Mouse (Mus musculus) retina, adult 2 months (tissue): ENCODE measurements around the gene Prex1.

Experiments
- DNase-seq: peaks from one replicate; pipeline ENCODE4 v3.0.0-alpha.2; 2012; ENCODE audit warnings: low read depth, low spot score

Gene Prex1

GRCm38 (mm10) chr2:166661971-166662370, 51.7 kb downstream of the Prex1 start:
- DNase-seq: no peak

GRCm38 (mm10) chr2:166661498-166661897, 52.1 kb downstream of the Prex1 start:
- no peak for DNase-seq

DNA sequence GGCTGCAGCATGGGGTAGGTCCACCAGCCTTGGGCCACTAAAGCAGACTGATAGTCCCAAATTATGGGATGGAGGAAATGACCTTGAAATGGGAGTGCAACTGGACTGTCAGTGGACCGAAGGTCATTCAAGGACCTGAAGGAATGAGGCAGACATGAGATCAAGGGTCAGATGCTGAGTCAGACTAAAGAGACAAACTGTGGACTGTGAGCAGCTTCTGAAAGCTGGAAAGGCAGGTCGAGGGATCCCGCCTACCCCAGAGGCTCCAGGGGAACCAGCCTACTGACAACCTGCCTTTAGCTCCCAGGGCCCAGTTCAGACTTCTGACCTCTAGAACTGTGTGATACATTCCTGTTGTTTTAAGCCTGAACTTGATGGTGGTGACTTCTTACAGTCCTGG, 55.3 kb downstream of the Prex1 start:
- no peak for DNase-seq

- no peak for DNase-seq
Measured at GRCm38 (mm10) chr2:166657451-166658011, 56.1 kb downstream of the Prex1 start.

DNA sequence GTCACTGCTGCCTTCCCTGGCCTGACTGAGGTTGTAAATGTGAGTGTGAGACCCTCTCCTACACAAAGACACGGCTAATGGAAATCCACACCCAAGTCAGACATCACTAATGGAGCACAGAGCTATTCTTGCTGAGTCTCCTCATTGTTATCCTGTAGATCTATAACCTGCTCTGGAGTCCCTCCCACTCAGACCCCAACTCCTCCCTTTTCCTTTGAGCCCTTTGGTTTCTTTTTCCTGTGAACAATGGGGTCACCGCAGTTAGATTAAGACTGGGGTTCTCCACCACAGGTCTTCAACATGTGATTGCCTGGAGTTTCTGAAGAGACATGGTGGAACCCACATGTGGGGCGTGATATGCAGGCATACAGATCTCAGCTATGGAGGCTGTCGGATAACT, 57.0 kb downstream of the Prex1 start:
- DNase-seq: no peak

DNA sequence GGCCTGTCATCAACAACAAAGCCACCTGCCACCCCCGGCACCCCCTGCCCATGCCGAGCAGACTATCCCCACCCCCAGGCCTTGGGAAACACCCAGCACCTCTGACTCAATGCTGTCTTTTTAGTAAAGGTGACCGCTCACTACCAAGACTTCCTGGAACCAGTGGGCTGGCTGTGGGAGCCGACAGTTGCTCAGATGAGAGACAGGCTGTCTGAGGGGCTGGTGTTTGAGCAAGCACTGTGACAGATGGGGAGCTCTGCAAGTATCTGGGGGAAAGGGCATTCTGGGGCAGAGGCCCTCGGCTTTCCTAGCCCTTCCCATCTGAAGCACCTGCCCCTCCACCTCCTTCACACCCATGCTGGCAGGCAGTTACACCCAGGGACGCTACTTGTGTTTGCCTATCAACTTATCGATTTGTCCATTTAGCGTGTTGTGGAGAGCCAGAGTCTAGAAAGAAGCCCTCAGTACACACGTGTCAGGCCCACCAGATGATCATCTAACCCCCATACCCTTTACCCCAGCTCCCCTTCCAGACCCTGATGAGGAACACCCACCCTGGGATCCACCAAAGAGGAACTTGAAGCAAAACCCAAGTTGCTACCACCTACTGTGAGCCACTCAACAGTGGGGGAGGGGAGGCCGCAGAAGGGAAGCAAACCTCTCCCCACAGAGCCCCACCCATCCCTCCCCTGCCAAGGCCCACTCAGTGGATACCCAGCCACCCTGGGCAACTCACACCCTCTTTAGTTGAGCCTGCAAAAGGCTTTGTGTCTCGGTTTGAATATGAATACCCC, 57.7 kb downstream of the Prex1 start:
- no peak for DNase-seq

- no peak for DNase-seq
Measured at GRCm38 (mm10) chr2:166655308-166655707, 58.3 kb downstream of the Prex1 start.

GRCm38 (mm10) chr2:166654875-166655274, 58.8 kb downstream of the Prex1 start:
- DNase-seq: no peak

DNA sequence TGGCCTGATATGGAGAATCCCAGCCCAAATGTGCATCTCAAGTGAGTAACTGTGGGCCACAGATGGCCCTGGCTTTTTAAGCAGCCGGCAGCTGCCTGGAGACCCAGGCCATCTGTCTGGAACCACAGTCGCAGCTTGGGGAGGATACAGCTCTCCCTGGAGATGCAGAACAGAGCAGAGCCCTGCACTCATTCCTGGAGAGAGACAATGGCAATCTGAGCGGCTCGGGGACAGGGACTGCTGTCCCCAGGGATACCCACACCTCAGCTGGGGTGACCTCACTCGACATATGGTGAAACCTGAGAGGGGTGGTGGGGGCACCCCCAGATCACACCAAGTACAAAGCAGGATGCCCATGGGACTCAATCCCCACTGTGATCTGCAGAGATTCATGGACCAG, 60.1 kb downstream of the Prex1 start:
- no peak for DNase-seq

- DNase-seq: no peak
Measured at GRCm38 (mm10) chr2:166652672-166653071, 61.0 kb downstream of the Prex1 start.

DNA sequence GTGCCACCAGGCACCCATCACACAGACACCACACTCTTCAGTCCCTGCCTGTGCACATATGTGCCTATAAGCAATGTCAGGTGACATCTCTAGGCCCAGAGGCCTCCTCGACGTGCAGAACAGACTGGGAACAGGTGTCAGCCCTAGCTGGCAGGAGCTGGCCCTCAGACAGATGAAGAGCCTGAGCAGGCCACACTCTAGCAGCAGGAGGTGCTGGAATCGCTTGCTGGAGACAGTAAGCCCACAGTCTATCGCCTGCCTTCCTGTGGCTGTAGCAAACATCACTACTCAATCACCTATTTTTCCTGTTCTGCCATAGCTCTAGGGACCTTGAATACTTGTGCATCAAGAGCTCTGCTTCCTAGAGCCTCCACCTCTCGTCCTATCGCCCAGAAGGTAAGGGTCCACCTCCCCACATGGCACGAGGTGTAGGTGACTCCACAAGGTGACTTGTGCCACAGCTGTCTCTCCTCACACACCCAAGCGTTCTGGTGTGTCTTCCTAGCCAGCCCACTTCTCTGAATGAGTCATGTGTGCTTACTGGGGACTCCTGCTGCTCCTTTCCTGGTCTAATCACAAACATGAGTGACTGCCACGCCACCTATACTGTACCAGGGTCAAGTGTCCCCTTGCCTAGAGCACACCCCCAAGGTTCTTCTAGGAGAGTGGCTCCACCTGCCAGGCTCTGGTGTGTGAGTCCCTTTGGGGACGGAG, 62.2 kb downstream of the Prex1 start:
- DNase-seq: no peak

- no peak for DNase-seq
Measured at GRCm38 (mm10) chr2:166650414-166650813, 63.2 kb downstream of the Prex1 start.

DNA sequence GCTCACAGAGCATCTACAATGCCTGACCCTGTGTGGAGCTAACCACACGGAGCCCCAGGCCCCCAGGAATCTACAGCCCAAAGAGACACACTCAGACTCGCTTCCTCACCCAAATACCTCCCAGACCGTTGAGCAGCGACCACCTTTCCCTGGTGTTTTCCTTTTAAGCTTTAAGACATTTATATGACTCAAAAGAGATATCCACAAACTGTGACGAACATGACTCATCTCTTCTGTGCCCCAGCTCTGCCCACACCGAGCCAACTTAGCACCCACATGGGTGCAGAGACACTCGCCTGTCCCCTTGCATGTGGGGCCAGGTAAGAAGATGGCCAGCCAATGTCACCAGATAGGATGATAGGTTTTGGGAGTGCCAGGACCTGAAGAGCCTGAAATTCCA, 66.4 kb downstream of the Prex1 start:
- no peak for DNase-seq

DNA sequence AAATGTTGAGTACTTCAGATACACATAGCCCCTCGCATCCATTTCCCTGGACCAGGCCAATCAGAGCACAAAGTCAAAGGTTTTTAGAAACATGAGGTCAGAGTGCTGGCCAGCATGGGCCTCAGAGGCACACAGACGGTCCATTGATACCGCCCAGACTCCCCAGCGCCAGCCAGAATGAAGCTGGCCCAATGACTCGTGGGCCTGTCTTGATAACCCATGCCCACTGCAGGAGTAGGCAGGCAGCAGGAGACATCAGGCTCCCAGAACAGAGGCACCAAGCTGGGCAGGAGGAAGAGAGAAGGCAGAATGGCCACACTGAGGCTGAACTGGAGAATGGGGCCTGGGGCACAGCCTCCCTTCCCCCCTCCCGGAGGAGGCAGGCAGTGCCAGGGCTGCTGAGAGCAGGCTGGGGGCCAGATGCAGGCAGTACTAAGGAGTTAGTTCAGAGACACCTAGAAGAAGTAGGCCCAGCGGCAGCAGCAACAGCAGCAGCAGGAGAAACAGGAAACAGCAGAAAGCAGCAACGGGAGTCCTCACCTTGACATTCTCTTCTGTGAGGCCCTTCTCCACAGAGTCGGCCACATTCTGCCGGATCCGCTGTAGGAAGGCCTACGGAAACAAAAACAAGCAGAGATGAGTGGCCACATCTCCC, 67.1 kb downstream of the Prex1 start:
- no peak for DNase-seq

- DNase-seq: no peak
Measured at GRCm38 (mm10) chr2:166644816-166645215, 68.8 kb downstream of the Prex1 start.

DNA sequence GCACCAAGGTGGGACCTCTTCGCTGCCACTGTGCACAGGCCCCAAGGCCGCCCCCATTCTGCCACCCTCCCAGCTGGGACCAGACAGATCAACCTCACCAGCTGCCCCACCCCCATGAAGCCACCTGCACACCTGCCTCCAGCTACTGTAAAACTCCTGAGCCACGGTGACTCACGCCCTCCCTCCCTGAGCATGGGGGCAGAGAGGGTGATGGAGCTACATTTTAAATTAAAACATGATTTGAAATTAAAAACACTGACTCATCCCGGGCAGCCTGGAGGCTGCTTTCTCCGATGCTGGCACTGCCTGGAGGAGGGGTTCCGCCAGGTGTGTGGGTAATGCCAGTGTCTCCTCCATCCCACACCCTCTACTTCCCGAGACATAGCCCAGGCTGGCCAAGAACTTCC, 71.0 kb downstream of the Prex1 start:
- DNase-seq: no peak

GRCm38 (mm10) chr2:166639750-166640149, 73.9 kb downstream of the Prex1 start:
- no peak for DNase-seq

- no peak for DNase-seq
Measured at GRCm38 (mm10) chr2:166638947-166639641, 74.5 kb downstream of the Prex1 start.

DNA sequence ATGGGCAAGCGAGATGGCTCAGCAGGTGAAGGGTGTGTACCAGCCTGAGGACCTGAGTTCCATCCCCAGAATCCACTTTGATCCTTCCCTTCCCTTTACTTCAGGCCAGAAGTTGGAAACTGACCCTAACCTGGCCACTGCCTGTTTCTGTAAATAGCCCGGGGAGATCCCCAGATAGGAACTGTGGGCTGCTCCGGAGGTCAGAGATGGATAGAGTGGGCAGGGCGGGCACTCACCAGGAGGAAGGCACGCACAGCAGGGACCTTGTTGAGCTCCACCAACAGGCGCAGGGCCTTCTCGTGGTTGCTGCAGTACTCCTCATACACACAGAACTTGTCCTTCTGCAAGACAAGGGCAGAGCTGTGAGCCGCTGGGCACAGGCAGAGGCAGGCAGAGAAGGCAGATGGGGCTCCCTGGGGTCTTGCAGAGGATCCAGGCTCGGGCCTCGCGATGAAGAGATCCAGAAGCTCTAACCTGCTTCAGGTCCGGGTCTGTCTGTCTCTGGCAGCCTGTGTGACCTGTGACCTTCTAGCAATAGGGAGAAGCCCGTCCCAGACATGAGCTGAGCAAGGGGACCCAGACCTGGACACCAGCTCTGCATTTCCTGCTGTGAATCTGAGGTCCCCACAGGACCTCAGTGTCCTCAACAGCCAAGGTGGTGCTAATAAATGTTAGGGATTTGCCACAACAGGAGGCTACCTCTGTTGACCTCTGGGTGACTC, 75.4 kb downstream of the Prex1 start:
- no peak for DNase-seq

DNA sequence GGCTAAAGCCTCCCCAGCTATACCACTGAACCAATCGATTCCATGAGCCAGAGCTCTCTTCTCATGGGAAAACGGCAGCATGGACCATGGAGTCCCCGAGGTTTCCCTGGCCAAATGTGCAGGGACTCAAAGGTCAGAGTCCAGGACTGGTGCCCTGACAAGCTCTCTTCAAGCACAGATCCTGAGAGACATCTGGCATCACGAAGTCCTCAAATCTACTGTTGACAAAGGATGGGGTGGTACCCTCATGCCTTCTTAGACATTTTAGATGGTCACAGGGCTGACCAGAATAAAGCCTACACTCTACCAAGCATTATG, 76.0 kb downstream of the Prex1 start:
- DNase-seq: no peak
